Mouse (Mus musculus) lung, postnatal 36 days (tissue): Measurements from ENCODE around the gene Fblim1.
"Not testable (repeated sequence)": the region's sequence is repeated elsewhere in the genome, so short reads cannot be mapped to it uniquely, and the experiment has no call there.

Experiments
- DNase-seq: peaks from one replicate; pipeline ENCODE4 v3.0.0; 2022; ENCODE audit warnings: mixed read lengths

The Fblim1 gene

GRCm38 (mm10) chr4:141566187-141566586 is 39.7 kb downstream of the Fblim1 start:
- DNase-seq: no peak

GRCm38 (mm10) chr4:141565325-141565724 is 40.6 kb downstream of the Fblim1 start:
- no peak for DNase-seq

- no peak for DNase-seq
These were observed 41.2 kb downstream of the Fblim1 start for GRCm38 (mm10) chr4:141564660-141565059.

- DNase-seq: no peak
These were observed 41.7 kb downstream of the Fblim1 start for GRCm38 (mm10) chr4:141564209-141564608.

- DNase-seq: no peak
These were observed 43.6 kb downstream of the Fblim1 start for GRCm38 (mm10) chr4:141562281-141562680.

GRCm38 (mm10) chr4:141561331-141561919 is 44.5 kb downstream of the Fblim1 start:
- DNase-seq: not testable (repeated sequence)

GRCm38 (mm10) chr4:141559898-141560263 is 46.0 kb downstream of the Fblim1 start:
- DNase-seq: peak; percentile 91

- DNase-seq: peak; percentile 89
These were observed 46.6 kb downstream of the Fblim1 start for GRCm38 (mm10) chr4:141559131-141559897.

- DNase-seq: peak; percentile 57
These were observed 47.2 kb downstream of the Fblim1 start for GRCm38 (mm10) chr4:141558658-141559057.

GRCm38 (mm10) chr4:141556163-141556562 is 49.7 kb downstream of the Fblim1 start:
- not testable (repeated sequence) for DNase-seq

- DNase-seq: not testable (repeated sequence)
These were observed 51.5 kb downstream of the Fblim1 start for GRCm38 (mm10) chr4:141554255-141554865.

GRCm38 (mm10) chr4:141552484-141552883 is 53.4 kb downstream of the Fblim1 start:
- DNase-seq: peak; percentile 49

GRCm38 (mm10) chr4:141547299-141547698 is 58.6 kb downstream of the Fblim1 start:
- peak; percentile 29 for DNase-seq

GRCm38 (mm10) chr4:141546334-141547200 is 59.3 kb downstream of the Fblim1 start:
- peak; percentile 91 for DNase-seq

- DNase-seq: peak; percentile 99
These were observed 60.1 kb downstream of the Fblim1 start for GRCm38 (mm10) chr4:141545743-141546333.

- peak; percentile 88 for DNase-seq
These were observed 60.7 kb downstream of the Fblim1 start for GRCm38 (mm10) chr4:141545071-141545742.

- DNase-seq: peak; percentile 41
These were observed 61.4 kb downstream of the Fblim1 start for GRCm38 (mm10) chr4:141544536-141544935.

GRCm38 (mm10) chr4:141543593-141543992 is 62.3 kb downstream of the Fblim1 start:
- DNase-seq: no peak

GRCm38 (mm10) chr4:141541851-141542250 is 64.0 kb downstream of the Fblim1 start:
- DNase-seq: no peak

- no peak for DNase-seq
These were observed 65.1 kb downstream of the Fblim1 start for GRCm38 (mm10) chr4:141540844-141541243.

- no peak for DNase-seq
These were observed 66.6 kb downstream of the Fblim1 start for GRCm38 (mm10) chr4:141539213-141539767.
